Mouse (Mus musculus) large intestine, adult 2 months (tissue): ENCODE measurements around the gene Ahnak2. TPM values are rescaled to one million over a fixed set of nuclear protein-coding genes. Genes with fewer than 3 reads are reported as not detected.

ENCODE experiments used
- DNase-seq: peaks from one replicate; pipeline ENCODE4 v3.0.0-alpha.2; 2012; ENCODE audit warnings: low read depth, low spot score
- WGBS: fragments of 180-500 bp; shearing (Covaris S2); methylation state at CpG from one replicate; pipeline ENCODE4 v1.1.7; 2018; 5-methylcytosine and 5-hydroxymethylcytosine counted together
- polyA plus RNA-seq: library from polyadenylated mRNA; depleted of rRNA; stranded (reverse); fragments of >200 nt; gene quantifications from 2 replicates; pipeline ENCODE4 v1.2.3, GENCODE M21; 2012

Ahnak2 gene
- polyA plus RNA-seq, 1 experiment: 1.6 TPM

DNA sequence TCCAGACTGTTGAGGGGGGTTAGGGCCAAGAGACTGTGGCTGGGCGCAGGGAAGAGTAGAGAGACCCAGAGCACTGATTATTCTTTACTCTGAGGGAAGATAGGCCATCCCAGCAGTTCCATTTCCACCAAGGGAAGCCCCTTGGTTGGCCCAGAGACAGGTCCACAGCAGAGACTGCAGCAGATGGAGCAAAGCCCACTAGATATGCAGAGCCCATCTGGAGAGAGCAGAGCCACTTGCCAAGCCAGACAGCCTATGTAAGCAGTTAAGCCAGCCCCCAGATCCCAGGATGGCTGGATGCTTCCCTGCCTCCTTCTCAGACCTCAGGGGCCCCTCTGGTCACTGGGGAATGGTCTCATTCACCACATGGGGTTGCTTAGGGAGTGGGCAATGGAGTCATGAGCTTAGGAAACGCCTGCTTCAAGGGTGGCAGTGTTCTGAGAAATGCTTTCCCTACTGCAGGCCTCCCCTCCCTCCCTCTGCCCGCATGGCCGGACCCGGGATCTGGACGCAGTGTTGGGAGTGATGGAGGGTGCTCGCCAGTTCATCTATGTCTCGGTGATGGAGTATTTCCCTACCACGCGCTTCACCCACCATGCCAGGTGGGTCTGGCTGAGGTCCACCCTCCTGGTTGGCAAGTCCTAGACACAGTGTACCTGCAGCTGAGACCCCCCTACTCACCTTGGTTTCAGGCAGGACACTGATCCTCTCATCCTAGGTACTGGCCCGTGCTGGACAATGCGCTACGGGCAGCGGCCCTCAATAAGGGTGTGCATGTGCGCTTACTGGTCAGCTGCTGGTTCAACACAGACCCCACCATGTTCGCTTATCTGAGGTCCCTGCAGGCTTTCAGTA is 35.2 kb downstream of the Ahnak2 start:
- DNase-seq: no peak
- WGBS: 89% methylated on average over 16 of the region's 16 CpGs

DNA sequence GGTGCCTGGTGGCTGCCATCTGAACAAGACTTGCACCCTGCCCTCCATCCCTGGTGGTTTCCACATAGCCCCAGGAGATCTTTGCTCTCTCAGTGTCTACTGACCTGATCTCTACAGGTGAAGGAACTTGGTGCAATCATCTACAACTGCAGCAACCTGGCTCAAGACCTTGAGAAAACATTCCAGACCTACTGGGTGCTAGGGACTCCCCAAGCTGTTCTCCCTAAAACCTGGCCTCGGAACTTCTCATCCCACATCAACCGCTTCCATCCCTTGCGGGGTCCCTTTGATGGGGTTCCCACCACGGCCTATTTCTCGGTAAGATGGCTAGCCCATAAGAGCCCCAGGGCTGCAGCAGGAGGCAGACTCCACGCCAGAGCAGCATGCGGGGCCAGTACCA is 35.9 kb downstream of the Ahnak2 start:
- no peak for DNase-seq
- WGBS: 90% methylated on average over 7 of the region's 7 CpGs

DNA sequence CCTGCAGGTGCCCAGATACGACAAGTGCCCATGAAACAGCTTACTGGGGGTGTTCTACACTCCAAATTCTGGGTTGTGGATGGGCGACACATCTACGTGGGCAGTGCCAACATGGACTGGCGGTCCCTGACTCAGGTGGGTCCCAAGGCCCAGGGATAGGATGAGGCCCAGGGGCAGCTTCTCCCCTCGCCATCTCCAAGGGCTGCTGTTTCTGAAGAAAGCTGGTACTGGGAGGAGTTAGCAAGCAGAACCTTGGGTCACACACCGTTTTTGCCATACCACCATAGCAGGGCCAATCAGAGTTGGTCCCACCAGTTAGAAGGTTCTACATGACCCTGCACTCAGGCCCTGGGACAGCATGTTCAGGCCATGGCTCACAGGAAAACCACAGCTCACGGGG is 37.5 kb downstream of the Ahnak2 start:
- DNase-seq: no peak
- 87% methylated on average over 7 of the region's 7 CpGs for WGBS

DNA sequence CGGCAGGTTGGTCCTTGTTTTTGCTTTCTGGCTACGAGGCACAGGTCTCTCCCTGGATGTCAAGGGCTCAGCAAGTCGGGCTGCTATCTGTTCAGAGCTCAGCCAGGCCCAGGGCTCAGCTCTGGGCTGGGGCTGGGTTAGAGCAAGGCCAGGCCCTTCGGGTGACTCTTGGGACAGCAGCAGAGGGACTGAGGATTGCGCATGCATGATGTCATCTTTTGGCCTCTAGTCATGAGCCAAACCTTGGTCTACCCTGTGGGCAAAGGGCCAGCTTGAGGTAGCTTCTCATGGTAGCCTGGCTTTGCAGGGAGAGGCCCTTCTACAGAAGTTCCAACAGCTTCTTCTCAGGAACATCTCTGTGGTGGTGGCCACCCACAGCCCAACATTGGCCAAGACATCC is 38.3 kb downstream of the Ahnak2 start:
- DNase-seq: no peak
- WGBS: 74% methylated on average over 5 of the region's 5 CpGs

DNA sequence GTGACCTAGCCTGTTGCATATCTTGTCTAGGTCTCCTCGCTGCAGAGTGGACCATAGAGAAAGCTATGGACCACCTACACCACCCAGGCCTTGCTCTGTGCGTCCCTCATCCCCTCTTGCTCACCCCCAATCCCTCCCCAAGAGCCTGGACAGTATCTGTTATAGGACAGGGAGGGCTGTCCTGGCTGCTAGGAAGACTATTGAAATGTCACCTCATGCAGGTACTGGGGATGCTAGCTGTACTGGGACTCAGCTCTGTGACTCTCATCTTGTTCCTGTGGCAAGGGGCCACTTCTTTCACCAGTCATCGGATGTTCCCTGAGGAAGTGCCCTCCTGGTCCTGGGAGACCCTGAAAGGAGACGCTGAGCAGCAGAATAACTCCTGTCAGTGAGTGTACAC is 39.3 kb downstream of the Ahnak2 start:
- DNase-seq: no peak
- 88% methylated on average over 4 of the region's 4 CpGs for WGBS

DNA sequence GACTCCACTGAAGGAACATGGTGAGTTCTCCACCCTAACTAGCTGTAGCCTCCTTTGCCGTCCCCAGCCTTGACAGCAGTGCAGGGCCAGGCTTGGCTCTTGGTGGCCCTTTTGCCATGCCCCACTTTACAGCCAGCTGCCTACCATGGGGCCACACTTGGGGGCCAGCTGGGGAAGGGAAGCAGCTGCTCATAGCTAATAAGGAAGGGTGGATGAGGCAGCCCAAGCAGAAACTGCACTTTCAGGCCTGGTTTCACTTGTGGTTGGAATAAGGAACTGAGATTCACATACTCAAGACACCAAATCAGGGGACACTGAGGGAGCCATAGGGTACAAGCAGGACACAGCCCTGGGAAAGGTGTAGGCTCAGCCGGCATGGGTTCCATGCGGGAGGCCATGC is 40.4 kb downstream of the Ahnak2 start:
- no peak for DNase-seq
- WGBS: 80% methylated on average over 3 of the region's 3 CpGs

DNA sequence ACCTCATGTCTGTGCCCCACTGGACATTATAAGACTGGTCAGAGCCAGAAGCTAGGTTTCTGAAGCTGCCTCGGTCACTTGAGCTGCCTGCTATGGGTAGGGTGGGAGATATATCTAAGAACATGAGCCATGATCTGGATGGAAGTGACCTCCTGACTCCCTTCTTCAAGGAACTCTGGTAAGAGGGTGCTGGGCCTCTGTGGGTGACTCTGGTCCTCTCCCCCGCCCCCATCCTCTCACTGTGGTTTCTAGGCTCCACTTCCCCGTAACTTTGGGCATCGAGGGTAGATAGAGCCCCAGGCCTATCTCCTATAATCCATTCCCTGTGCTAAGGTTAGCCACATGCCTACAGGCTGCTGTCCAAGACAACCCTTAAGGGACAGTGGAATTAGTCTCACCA is 41.0 kb downstream of the Ahnak2 start:
- DNase-seq: no peak
- 89% methylated on average over 4 of the region's 4 CpGs for WGBS

DNA sequence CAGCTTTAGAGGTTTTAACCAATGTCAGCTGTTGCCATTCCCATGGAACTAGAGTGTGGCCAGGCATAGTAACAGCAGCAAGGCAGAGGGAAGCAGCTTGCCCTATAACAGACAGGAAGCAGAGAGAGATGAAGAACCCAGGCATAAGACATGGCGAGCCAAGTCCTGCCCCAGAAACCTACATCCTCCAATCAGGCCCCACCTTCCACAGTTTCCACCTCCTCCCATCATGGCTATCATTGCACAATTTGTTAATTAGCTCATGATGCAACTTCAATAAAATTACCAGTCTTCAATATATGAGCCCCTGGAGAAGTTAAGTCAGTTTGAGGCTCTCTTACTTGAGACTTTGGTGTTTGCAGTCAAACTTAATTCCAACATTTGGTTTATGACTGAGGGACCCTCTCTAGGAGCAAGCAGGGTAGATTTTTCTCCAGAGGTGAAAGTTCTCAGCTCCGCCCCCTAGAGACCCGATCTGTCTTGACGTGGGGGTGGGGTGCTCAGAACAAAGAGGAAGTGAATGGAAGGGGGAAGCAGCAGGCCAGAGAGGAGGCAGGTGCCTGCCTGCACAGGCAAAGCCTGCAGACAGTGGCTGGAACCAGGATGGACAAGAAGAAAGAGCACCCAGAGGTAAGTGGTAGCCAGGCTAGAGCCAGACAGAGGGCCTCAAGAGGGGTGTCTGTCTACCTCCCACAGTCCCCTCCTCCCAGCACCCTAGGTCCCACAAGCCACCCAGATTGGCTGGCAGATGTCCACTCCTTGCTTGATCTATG is 42.1 kb downstream of the Ahnak2 start, which contains the start of gene Pld4:
TSS of gene Pld4 (plus strand) at position 502 of the 773 bp plus-strand sequence.
- no peak for DNase-seq

DNA sequence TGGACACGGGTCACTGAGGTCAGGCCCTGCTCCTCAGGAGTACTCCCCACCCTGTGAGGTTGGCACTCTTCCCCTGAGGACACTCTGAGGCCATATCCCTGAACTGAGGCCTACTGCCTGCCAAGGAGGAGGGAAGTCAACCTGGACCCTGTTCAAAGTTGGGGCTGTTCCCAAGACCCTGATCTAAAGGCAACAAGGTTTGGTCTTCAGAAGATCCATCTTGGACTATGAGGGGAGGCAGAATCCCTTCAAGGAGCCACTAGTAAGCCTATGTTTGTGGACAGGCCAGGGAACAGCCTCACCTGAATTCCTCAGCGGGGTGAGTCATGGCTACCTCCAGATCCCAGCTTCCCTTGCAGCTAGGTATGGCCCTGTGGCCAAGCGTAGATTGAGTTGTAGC is 43.0 kb downstream of the Ahnak2 start:
- WGBS: 90% methylated on average over 3 of the region's 3 CpGs

More for the DNA sequence above, 42.1 kb downstream of the Ahnak2 start, which contains the start of gene Pld4:
- 49% methylated on average over 4 of the region's 4 CpGs for WGBS

DNA sequence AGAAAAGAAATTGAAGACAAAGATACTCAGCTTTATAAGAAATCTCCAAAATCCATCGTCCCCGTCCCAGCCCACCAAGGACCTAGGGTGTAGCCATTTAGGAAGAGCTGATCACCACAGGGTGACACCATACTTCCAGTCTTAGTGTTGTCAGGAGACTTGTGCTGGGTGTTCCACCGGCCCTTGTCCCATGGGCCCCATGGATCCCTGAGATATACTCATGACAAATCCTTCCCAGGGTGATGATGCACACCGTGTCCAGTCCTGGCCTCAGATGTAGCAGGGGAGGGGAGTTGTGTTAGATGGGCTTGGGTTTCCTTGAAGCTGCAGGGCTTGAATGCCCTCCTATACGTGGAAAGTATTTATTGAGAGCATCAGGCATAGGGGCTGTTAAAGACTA is 44.6 kb downstream of the Ahnak2 start:
- no peak for DNase-seq
- 83% methylated on average over 5 of the region's 5 CpGs for WGBS

More for the DNA sequence above, 43.0 kb downstream of the Ahnak2 start:
- DNase-seq: no peak

DNA sequence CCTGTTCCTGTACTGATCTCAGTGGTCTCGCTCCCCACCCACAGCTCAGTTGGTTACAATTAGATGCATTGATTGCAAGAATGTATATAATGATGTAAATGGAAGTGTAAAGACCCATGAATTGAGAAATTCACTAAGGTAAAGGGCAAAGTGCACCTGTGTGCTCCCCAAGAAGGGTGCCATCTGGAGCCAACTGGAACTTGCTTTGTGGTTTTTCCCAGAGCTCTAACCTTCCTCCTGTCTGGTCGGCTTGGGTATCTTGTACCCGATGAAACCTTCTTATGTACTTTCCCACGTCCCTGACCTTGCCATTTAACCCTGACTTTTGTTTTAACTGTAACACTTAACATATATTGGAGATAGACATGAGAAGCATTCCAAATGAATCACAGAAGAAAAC is 46.6 kb downstream of the Ahnak2 start:
- no peak for DNase-seq
- 40% methylated on average over 4 of the region's 4 CpGs for WGBS

DNA sequence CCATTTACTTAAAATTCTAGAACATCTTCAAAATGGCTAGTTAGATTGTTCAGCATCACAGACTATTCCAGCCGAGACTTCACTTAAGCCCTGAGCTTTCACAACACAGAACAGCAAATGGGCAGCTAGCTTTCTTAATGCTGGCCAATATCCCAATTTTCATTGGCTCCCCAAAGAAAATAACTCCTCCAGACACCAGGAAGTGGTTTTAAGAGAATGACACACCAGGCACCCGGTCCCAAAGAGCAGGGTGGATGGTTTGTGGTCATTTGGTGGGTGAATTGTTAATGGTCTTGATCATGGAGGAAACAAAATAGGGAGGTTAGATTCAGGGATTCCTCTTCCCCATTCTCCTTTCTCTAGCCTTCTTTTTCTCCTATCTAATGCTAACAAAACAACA is 50.1 kb downstream of the Ahnak2 start:
- DNase-seq: no peak
- 25% methylated on average over 2 of the region's 2 CpGs for WGBS

DNA sequence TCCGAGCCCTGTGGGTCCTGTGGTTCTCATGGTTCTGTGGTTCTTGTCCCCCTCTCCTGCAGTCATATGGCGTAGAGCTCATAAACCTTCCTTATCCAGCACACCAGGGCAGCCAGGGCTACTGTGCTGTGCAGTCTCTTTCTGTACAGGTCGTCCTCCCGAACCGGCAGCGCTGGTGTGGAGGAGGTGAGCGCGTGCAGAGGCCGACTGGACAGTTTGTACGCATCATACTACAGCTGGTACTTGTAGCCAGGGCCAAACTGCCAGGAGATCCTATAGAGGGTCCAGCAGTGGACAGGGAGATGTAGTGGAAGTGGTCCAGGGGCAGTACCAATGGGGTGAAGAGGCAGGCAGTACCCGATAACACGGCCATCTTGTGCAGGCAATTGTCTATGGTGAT is 51.5 kb downstream of the Ahnak2 start:
- DNase-seq: no peak
- 82% methylated on average over 12 of the region's 12 CpGs for WGBS

DNA sequence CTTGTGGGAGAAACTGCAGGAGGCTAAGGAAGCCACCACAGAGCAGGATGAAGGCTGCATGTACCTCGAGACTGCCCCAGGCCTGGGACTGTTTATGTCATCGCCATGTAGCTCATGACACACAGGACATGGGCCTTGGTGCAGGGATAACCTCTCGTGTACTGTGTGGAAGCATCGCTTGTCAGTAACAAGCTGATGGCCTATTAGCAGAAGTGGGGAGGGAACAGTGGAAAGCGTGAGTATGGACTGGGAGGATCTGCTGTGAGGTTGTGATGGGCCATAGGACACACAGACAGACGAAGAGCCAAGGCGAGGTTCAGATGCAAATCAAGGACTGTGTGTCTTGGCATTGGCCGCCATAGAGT is 54.9 kb downstream of the Ahnak2 start:
- WGBS: 77% methylated on average over 8 of the region's 8 CpGs
- DNase-seq: no peak

DNA sequence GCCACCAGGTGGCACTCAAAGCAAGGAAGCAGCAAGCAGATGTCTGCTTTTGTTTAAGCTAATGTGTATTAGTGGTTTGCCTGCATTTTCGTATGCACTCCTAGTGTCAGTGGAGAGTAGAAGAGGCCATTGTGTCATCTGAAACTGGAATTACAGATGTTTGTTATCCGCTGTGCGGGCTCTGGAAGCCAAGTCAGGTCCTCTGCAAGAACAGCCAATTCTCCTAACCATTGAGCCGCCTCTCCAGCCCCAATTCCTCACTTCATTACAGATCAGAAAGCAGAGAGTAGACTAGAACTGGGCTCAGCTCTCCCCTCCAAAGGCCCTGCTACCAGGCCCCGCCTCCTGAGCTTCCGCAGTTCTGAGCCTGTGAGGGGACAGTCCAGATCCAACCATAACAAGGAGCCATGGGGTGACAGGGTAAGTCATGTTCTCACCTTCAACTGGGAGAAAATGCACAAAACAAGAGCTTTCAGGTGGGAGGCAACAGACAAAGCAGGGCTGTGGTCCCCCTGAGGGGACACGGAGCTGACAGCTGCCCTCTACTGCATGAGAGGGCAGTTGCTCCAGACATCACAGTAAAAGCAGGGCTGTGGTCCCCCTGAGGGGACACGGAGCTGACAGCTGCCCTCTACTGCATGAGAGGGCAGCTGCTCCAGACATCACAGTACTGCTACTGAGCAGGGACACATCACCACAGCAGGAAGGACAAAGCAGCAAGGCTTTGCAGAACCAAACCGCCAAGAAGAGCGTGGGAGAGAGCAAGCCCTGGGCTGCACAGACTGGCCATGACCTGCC is 55.5 kb downstream of the Ahnak2 start:
- WGBS: 44% methylated on average over 10 of the region's 10 CpGs
- DNase-seq: no peak

DNA sequence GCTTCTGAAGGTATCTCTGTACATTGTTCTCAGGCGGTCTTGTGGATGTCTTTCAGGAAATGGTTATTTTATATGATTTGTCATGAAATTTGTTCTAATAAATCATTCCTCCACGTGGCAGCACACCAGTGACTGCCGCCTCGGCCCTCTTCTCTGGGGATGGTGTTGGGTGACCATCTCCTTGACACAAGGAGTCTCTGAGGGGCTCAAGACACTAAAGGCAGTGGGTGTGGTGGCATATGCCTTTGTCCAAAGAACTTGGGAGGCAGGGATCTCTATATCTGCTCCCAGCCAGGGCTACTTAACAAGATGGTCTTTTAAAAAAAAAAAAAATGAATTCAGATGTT is 56.0 kb downstream of the Ahnak2 start:
- WGBS: 87% methylated on average over 4 of the region's 4 CpGs
- DNase-seq: no peak

DNA sequence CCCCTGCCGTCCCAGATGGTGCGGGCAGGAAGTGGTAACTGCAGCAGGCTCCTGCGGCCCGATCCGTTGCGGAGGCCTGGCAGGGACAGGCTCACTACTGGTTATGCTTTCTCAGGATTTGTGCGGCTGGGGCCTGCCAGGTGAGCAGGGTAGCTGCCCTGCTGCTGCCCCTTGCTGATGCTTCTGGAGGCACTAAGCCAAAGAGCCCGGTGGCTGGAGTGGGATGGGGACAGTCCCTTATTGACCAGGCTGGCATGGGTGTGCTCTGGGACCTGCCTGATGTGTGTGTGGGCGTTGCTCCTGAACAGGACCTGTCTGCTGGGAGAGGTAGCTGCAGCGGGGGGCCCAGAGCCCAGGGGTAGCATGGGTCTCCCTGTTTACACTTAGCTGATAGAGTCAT is 56.7 kb downstream of the Ahnak2 start:
- WGBS: 88% methylated on average over 10 of the region's 10 CpGs
- DNase-seq: no peak

DNA sequence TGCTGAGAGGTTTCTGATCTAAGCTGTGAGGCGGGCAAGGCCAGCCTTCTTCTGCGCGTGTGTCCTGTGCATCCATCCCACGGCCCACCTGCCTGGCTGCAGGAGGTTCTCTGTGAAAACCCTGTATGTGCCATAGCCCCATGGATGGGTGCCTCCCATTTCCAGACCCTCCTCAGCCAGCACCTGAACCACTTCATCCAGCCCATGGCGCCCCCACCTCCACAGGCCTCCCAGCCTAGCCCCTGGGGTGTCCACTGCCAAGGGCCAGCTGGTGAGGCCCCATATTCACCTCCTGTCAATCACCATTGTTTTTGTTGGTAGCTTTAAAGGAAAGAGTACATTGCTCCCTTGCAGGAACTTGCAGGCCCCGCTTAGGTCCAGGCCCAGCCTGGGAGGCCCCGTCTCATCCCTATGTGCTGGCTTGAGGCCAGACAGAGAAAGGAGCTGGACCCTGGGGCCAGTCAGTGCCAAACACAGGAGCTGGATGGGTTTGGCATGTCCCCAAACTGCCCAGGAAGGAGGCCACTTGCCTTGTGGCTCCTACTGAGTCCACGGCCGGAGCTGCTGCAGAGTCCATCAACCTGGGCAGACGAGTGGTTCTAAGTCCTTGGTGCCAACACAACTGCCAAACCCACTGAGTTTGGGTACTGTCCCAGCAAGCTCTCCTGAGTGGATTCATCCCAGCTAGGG is 57.4 kb downstream of the Ahnak2 start:
- 87% methylated on average over 10 of the region's 10 CpGs for WGBS

DNA sequence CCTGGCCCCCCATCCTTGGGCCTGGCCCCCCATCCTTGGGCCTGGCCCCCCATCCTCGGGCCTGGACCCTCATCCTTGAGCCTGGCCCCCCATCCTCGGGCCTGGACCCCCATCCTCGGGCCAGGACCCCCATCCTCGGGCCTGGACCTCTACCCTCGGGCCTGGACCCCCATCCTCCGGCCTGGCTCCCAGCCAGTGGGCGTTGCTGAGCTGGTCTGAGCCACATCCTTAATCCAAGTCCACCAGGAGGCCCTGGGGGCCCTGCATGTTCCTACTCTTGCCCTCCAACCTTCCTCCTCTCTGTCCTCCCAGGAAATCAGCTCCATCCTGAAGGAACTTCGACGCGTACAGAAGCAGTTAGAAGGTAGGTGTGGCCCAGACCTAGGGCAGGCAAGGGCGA is 58.2 kb downstream of the Ahnak2 start:
- no peak for DNase-seq
- 85% methylated on average over 11 of the region's 11 CpGs for WGBS

More for the DNA sequence above, 57.4 kb downstream of the Ahnak2 start:
- DNase-seq: no peak
